Mouse (Mus musculus): ENCODE data around the gene Kcnh6. TPM values are rescaled to one million over a fixed set of nuclear protein-coding genes. Genes with fewer than 3 reads are reported as not detected.
A peak's percentile ranks its signal among the peaks of the same experiment; 100 is the strongest.

The Kcnh6 gene
- polyA plus RNA-seq, 1 experiment: not detected

DNA sequence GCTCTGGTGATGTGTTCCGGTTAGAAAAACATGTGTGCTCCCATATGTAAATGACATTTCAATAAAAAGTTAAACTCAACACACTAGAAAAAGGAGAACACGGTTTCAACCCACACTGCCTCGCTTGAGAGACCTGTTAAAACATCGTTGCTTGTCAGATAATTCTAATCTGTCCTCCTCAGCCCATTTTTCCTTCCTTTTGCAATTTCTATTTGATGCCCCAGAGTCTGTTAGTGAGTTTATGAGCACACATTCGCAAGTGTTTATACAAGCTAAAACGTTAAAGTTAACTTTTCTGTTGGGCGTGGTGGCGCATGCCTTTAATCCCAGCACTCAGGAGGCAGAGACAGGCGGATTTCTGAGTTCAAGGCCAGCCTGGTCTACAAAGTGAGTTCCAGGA lies 27.1 kb downstream of the Kcnh6 start:
- H3K4me1 ChIP-seq: peaks cover 35% of the 10 kb centered on the region
- peaks cover 3% of the 10 kb centered on the region for H3K27me3 ChIP-seq (replicated peaks)
- H3K4me3 ChIP-seq (replicated peaks): no peak overlapping the region
- no peaks in the 10 kb centered on the region for H3K9me3 ChIP-seq
- no peak for TF ChIP-seq GATA1 (IDR thresholded peaks at IDR 0.05; ENCODE audit: borderline replicate concordance, low read length)
- TF ChIP-seq FLI1 (IDR thresholded peaks at IDR 0.05; ENCODE audit: low read length): no peak
- peaks cover 13% of the 10 kb centered on the region for H3K36me3 ChIP-seq (replicated peaks; ENCODE audit: low read length)

DNA sequence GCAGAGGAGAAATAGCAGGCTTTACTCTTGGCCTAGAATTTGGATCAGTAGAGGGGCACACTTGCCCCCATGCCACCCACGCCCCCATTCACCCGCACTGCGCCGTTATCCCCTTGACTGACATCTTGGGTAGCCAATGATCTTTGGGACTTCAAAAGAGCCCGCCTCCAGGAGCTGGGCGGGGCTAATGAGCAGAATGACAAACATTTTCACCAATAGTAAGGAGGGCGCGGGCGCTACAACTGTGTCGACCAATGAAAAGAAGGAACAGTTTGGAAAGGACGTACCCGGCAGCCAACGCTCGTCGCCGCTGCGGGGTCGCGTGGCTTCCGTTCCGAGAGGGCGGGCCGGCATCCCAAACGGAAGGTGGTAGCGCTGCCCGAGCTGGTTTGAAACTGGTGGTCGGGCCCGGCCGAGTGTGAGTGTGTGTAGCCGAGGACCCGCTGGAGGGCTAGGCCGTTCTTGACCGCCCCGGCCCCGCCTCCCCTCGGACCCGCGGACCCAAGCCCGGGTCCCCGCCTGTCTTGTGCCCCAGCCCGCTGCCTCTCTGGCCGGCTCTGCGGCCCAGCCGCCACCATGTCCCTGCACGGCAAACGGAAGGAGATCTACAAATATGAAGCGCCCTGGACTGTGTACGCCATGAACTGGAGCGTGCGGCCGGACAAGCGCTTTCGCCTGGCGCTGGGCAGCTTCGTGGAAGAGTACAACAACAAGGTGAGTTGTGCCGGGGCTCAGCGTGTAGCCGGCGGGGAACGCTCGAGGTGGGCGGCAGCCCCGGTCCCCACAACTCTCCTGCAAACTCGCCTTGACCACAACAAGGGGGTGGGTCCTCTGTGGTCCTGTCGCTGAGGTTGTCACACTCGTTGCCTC lies 28.9 kb downstream of the Kcnh6 start, which contains the start of gene Dcaf7:
TSS of gene Dcaf7 (plus strand) at position 325 of the 870 bp plus-strand sequence.
- H3K36me3 ChIP-seq (replicated peaks; ENCODE audit: low read length): peaks cover 16% of the 10 kb centered on the region
- peaks cover 3% of the 10 kb centered on the region for H3K27me3 ChIP-seq (replicated peaks)
- peaks cover 39% of the 10 kb centered on the region for H3K4me1 ChIP-seq
- peak within 1 kb of the TSS; percentile 93 for H3K4me3 ChIP-seq (replicated peaks)
- H3K9me3 ChIP-seq: no peaks in the 10 kb centered on the region
- TF ChIP-seq FLI1 (IDR thresholded peaks at IDR 0.05; ENCODE audit: low read length) (no peak), GATA1 (IDR thresholded peaks at IDR 0.05; ENCODE audit: borderline replicate concordance, low read length) (no peak)

DNA sequence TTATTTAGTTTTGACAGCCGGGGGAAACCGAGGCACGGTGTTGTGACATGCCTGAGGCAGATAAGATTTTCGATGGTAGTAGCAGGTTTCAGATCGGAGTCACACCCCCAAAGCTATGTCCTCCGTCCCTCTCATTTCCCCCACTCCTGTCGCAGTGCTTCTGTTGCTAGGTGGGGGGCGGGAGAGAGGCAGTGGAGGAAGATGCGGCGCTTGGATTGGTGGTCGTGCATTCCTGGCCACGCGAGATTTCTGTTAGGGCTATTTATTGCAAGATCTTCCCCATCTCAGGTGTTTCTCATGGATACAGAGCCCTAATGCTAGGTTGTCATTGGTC lies 29.5 kb downstream of the Kcnh6 start:
- peaks cover 18% of the 10 kb centered on the region for H3K36me3 ChIP-seq (replicated peaks; ENCODE audit: low read length)
- TF ChIP-seq GATA1 (IDR thresholded peaks at IDR 0.05; ENCODE audit: borderline replicate concordance, low read length) (no peak), FLI1 (IDR thresholded peaks at IDR 0.05; ENCODE audit: low read length) (no peak)
- peaks cover 39% of the 10 kb centered on the region for H3K4me1 ChIP-seq
- H3K9me3 ChIP-seq: no peaks in the 10 kb centered on the region
- peaks cover 3% of the 10 kb centered on the region for H3K27me3 ChIP-seq (replicated peaks)
- peak overlapping the region; percentile 93 for H3K4me3 ChIP-seq (replicated peaks)

DNA sequence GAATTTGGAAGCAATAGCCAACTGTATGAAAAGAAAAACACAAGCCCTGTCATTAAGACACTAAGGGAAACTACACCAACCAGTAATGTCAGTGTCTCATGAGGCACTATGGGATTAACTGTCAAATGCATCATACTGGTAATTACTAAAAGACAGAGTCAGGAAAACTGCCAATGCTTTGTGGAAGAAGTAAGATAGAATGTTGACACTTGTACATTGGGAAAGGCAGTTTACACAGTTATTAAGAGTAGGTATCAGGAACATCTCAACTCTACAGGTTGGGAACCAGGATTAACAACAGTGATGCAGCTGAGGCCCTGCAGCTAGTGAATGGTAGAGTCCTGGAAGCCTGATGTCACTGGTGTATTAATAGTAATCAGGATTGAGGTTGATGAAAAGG lies 36.4 kb downstream of the Kcnh6 start:
- Histone ChIP-seq H3K4me3 (replicated peaks) (no peak overlapping the region), H3K36me3 (replicated peaks; ENCODE audit: low read length) (peaks cover 52% of the 10 kb centered on the region), H3K9me3 (no peaks in the 10 kb centered on the region), H3K4me1 (peaks cover 39% of the 10 kb centered on the region), H3K27me3 (replicated peaks) (no peaks in the 10 kb centered on the region)
- no peak for TF ChIP-seq GATA1 (IDR thresholded peaks at IDR 0.05; ENCODE audit: borderline replicate concordance, low read length)
- no peak for TF ChIP-seq FLI1 (IDR thresholded peaks at IDR 0.05; ENCODE audit: low read length)

DNA sequence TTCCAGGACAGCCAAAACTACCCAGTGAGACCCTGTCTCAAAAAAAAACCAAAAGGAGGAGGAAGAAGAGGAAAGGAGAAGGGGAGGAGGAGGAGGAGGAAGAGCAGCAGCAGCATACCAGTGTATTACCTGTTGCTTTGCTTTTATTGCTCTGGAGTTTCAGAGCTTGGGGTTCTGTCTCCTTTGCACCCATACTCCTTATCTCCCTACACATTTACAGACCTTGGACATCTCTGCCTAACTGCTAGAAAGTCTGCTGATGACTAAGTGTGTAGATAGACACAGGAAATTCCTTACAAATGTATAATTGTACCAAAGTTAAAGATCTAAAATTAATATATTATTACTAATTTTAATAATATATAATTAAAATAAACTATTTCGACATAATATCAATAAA lies 37.3 kb downstream of the Kcnh6 start:
- Histone ChIP-seq H3K4me3 (replicated peaks) (no peak overlapping the region), H3K36me3 (replicated peaks; ENCODE audit: low read length) (peaks cover 55% of the 10 kb centered on the region), H3K4me1 (peaks cover 35% of the 10 kb centered on the region), H3K27me3 (replicated peaks) (no peaks in the 10 kb centered on the region), H3K9me3 (no peaks in the 10 kb centered on the region)
- TF ChIP-seq GATA1 (IDR thresholded peaks at IDR 0.05; ENCODE audit: borderline replicate concordance, low read length) (no peak), FLI1 (IDR thresholded peaks at IDR 0.05; ENCODE audit: low read length) (no peak)

DNA sequence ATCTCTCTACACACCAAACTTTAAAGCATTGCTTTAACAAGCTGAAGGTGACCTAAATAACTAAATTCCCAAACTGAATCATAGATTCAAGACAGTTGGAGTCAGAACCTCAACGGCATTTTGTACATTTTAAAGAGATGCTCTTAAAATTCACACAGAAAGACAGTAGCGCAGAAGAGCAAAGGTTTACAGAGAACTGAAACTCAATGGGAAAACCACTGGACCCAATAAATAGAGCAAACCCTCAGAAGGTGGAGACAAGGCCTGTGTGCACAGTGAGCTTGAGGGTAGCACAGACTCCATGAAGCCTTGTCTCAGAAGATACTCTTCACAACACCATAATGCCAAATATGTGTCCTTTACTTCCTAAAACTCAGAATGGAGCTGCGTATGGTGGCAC lies 37.9 kb downstream of the Kcnh6 start:
- TF ChIP-seq FLI1 (IDR thresholded peaks at IDR 0.05; ENCODE audit: low read length): no peak
- TF ChIP-seq GATA1 (IDR thresholded peaks at IDR 0.05; ENCODE audit: borderline replicate concordance, low read length): no peak
- H3K36me3 ChIP-seq (replicated peaks; ENCODE audit: low read length): peaks cover 59% of the 10 kb centered on the region
- H3K4me3 ChIP-seq (replicated peaks): no peak overlapping the region
- H3K9me3 ChIP-seq: no peaks in the 10 kb centered on the region
- H3K27me3 ChIP-seq (replicated peaks): no peaks in the 10 kb centered on the region
- peaks cover 31% of the 10 kb centered on the region for H3K4me1 ChIP-seq

DNA sequence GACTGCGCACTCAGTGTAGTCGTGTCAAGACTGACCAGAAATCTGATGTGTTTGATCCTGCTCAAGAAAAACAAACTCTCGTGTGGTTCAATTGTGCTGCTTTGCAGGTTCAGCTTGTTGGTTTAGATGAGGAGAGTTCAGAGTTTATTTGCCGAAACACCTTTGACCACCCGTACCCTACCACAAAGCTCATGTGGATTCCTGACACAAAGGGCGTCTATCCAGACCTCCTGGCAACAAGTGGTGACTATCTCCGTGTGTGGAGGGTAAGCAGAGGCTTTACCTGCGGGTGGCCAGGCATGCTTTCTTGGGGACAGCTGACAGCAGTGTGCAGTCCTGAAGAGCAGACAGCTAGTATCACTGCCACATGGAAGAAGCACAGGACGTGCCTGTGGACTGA lies 38.7 kb downstream of the Kcnh6 start:
- peaks cover 66% of the 10 kb centered on the region for H3K36me3 ChIP-seq (replicated peaks; ENCODE audit: low read length)
- H3K27me3 ChIP-seq (replicated peaks): no peaks in the 10 kb centered on the region
- H3K4me3 ChIP-seq (replicated peaks): no peak overlapping the region
- no peaks in the 10 kb centered on the region for H3K9me3 ChIP-seq
- no peak for TF ChIP-seq GATA1 (IDR thresholded peaks at IDR 0.05; ENCODE audit: borderline replicate concordance, low read length)
- TF ChIP-seq FLI1 (IDR thresholded peaks at IDR 0.05; ENCODE audit: low read length): no peak
- peaks cover 32% of the 10 kb centered on the region for H3K4me1 ChIP-seq

DNA sequence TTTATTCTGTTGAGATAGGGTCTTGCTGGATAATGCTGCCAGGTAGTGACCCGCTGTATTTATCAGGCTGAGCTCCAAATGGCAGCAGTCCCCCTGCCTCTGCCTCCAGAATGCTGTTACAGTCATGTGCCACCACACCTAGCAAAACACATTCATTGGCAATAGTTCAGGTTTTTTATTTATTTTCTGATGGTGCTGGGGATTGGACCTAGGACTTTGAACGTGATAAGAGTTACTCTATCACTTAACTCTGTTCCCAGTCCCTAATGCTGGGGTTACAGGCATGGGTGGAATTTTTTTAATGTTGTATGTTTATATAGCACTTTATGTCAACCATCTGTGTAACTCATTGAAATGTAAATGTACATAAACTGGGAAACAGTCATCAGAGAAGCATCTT lies 46.0 kb downstream of the Kcnh6 start:
- peaks cover 54% of the 10 kb centered on the region for H3K4me1 ChIP-seq
- TF ChIP-seq FLI1 (IDR thresholded peaks at IDR 0.05; ENCODE audit: low read length) (no peak), GATA1 (IDR thresholded peaks at IDR 0.05; ENCODE audit: borderline replicate concordance, low read length) (no peak)
- no peak overlapping the region for H3K4me3 ChIP-seq (replicated peaks)
- H3K27me3 ChIP-seq (replicated peaks): no peaks in the 10 kb centered on the region
- H3K36me3 ChIP-seq (replicated peaks; ENCODE audit: low read length): peaks cover 97% of the 10 kb centered on the region
- no peaks in the 10 kb centered on the region for H3K9me3 ChIP-seq

DNA sequence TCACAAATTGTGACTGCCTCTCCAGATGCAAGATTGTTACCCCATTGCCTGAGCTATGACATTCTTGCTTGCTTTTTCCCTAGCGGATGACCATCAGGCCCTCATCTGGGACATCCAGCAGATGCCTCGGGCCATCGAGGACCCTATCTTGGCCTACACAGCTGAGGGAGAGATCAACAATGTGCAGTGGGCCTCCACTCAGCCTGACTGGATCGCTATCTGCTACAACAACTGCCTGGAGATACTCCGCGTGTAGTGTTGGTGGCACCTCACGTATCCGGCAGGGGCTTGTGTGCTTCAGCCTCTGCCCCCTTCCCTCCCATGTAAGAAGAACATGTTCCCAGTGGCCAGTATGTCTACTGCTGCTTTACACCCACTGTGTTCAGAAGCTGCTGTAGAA lies 46.7 kb downstream of the Kcnh6 start:
- Histone ChIP-seq H3K9me3 (no peaks in the 10 kb centered on the region), H3K4me1 (peaks cover 54% of the 10 kb centered on the region), H3K36me3 (replicated peaks; ENCODE audit: low read length) (peaks cover 97% of the 10 kb centered on the region), H3K4me3 (replicated peaks) (peak overlapping the region; percentile 12), H3K27me3 (replicated peaks) (no peaks in the 10 kb centered on the region)
- TF ChIP-seq GATA1 (IDR thresholded peaks at IDR 0.05; ENCODE audit: borderline replicate concordance, low read length) (no peak), FLI1 (IDR thresholded peaks at IDR 0.05; ENCODE audit: low read length) (no peak)

DNA sequence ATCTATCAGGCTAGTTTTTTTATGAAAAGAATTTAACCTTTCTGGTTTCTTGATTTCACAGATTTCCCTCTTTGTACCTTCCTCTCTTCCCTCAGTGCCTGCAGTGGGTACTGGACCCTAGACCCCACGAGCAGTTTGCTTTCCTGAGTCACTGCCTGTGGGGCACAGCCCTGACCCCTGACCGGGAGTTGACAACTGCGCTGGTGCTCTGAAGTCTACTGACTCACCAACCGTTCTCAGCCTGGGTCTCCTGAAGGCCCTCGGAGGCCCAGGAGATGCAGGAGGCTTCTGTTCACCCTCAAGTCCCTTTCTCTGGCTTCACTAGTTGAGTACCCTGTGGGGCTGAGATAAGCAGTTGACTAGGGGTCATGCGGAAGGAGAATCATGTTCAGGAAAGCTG lies 47.4 kb downstream of the Kcnh6 start:
- Histone ChIP-seq H3K4me1 (peaks cover 58% of the 10 kb centered on the region), H3K36me3 (replicated peaks; ENCODE audit: low read length) (peaks cover 98% of the 10 kb centered on the region), H3K9me3 (no peaks in the 10 kb centered on the region), H3K27me3 (replicated peaks) (no peaks in the 10 kb centered on the region), H3K4me3 (replicated peaks) (no peak overlapping the region)
- TF ChIP-seq FLI1 (IDR thresholded peaks at IDR 0.05; ENCODE audit: low read length) (no peak), GATA1 (IDR thresholded peaks at IDR 0.05; ENCODE audit: borderline replicate concordance, low read length) (no peak)

Measured in megakaryocyte, embryonic 14.5 days (primary cell).